Mouse (Mus musculus) brain, embryonic 14.5 days (tissue): Measurements from ENCODE around the gene Nxnl1.

ENCODE experiments used
- CTCF ChIP-seq: fragments of 200-500 bp; IDR thresholded peaks from 2 replicates; pipeline ENCODE4 v1.5.1; 2012; ENCODE audit warnings: inconsistent platforms, mild to moderate bottlenecking, moderate library complexity, borderline replicate concordance; ENCODE audit not compliant: insufficient read depth, insufficient read length; ENCODE audit errors: extremely low read depth
- POLR2A ChIP-seq: fragments of 200-500 bp; IDR thresholded peaks from 2 replicates; pipeline ENCODE4 v1.6.1; 2012; ENCODE audit warnings: mild to moderate bottlenecking, inconsistent platforms, borderline replicate concordance; ENCODE audit not compliant: poor library complexity, insufficient read depth, insufficient read length, severe bottlenecking; ENCODE audit errors: extremely low read depth

- TF ChIP-seq POLR2A: no peak
- no peak for TF ChIP-seq CTCF
Observed at GRCm38 (mm10) chr8:71569366-71570290, 3.2 kb upstream of the Nxnl1 start.
